Mouse (Mus musculus) lung, postnatal 0 days (tissue): ENCODE measurements around the gene Hist1h2br. TPM values are rescaled to one million over a fixed set of nuclear protein-coding genes. Genes with fewer than 3 reads are reported as not detected.
"Not testable (repeated sequence)": the region's sequence is repeated elsewhere in the genome, so short reads cannot be mapped to it uniquely, and the experiment has no call there.

Experiments used
- ATAC-seq: fragments of 200-750 bp; cut with Nextera tagmentation; 2 replicates; pipeline ENCODE4 v1.8.0; 2017; ENCODE audit warnings: moderate library complexity
- DNase-seq: peaks from one replicate; pipeline ENCODE4 v3.0.0-alpha.2; 2016; ENCODE audit warnings: low spot score
- H3K27ac ChIP-seq: fragments of 300-500 bp; sonication (generic); 2 replicates; pipeline ENCODE4 v1.5.1; 2014; ENCODE audit warnings: antibody characterized with exemption, mild to moderate bottlenecking, low read length, mixed read lengths
- H3K27me3 ChIP-seq: fragments of 300-500 bp; sonication (generic); replicated peaks from 2 replicates; pipeline ENCODE4 v1.6.1; 2014; ENCODE audit warnings: low read length, mixed read lengths; ENCODE audit not compliant: insufficient read depth
- H3K36me3 ChIP-seq: fragments of 300-500 bp; sonication (generic); 2 replicates; pipeline ENCODE4 v1.6.1; 2014; ENCODE audit warnings: low read length, mixed read lengths; ENCODE audit not compliant: insufficient read depth
- H3K4me1 ChIP-seq: fragments of 300-500 bp; sonication (generic); 2 replicates; pipeline ENCODE4 v1.6.1; 2014; ENCODE audit warnings: antibody characterized with exemption, low read depth, low read length, mixed read lengths; ENCODE audit not compliant: insufficient read depth
- H3K4me2 ChIP-seq: fragments of 300-500 bp; sonication (generic); replicated peaks from 2 replicates; pipeline ENCODE4 v1.6.1; 2014; ENCODE audit warnings: low read depth, mild to moderate bottlenecking, low read length, moderate library complexity, mixed read lengths
- H3K4me3 ChIP-seq: fragments of 300-500 bp; sonication (generic); 2 replicates; pipeline ENCODE4 v1.5.1; 2014; ENCODE audit warnings: low read depth, low read length
- H3K9ac ChIP-seq: fragments of 300-500 bp; sonication (generic); replicated peaks from 2 replicates; pipeline ENCODE4 v1.6.1; 2014; ENCODE audit warnings: low read depth, mild to moderate bottlenecking
- H3K9me3 ChIP-seq: fragments of 300-500 bp; sonication (generic); 2 replicates; pipeline ENCODE4 v1.6.1; 2016; ENCODE audit warnings: low read length, mixed read lengths
- CTCF ChIP-seq: IDR thresholded peaks from 2 replicates; pipeline ENCODE4 v1.5.1; 2016; ENCODE audit warnings: antibody characterized with exemption, mild to moderate bottlenecking
- EP300 ChIP-seq: IDR thresholded peaks from 2 replicates; pipeline ENCODE4 v1.6.1; 2016; ENCODE audit warnings: antibody characterized with exemption, mild to moderate bottlenecking, control low read depth
- WGBS: fragments of 180-500 bp; shearing (Covaris S2); extraction: QIAGEN DNeasy Blood & Tissue Kit; methylation state at CpG from one replicate; pipeline ENCODE4 v1.1.7; 2014; 5-methylcytosine and 5-hydroxymethylcytosine counted together
- polyA plus RNA-seq: library from polyadenylated mRNA; unstranded; fragments of >200 nt; fragmentation: Nextera tagmentation; extraction: Ambion mirVana; gene quantifications from 2 replicates; pipeline ENCODE4 v1.2.1, GENCODE M21; 2015

Hist1h2br gene
- polyA plus RNA-seq, 1 experiment from 2014 or later, result 3.0 TPM

- no peak for TF ChIP-seq CTCF
- no peak for TF ChIP-seq EP300
- Histone ChIP-seq H3K27me3 (no peaks in the 10 kb centered on the region), H3K9ac (no peak overlapping the region), H3K9me3 (no peaks in the 10 kb centered on the region), H3K4me3 (no peak overlapping the region), H3K4me1 (no peaks in the 10 kb centered on the region), H3K36me3 (no peaks in the 10 kb centered on the region), H3K4me2 (no peak overlapping the region), H3K27ac (no peak overlapping the region)
- 45% methylated on average over 6 of the region's 6 CpGs for WGBS
- peak; percentile 3 for DNase-seq
- no peak for ATAC-seq
Observed at GRCm38 (mm10) chr13:21789925-21790324, 43.6 kb upstream of the Hist1h2br start.

- TF ChIP-seq CTCF, result no peak
- no peak for TF ChIP-seq EP300
- Histone ChIP-seq H3K27ac (no peak overlapping the region), H3K27me3 (no peaks in the 10 kb centered on the region), H3K4me1 (no peaks in the 10 kb centered on the region), H3K9me3 (no peaks in the 10 kb centered on the region), H3K36me3 (no peaks in the 10 kb centered on the region), H3K4me3 (peak overlapping the region; percentile 19), H3K9ac (no peak overlapping the region), H3K4me2 (peak overlapping the region; percentile 52)
- WGBS, result 9% methylated on average over 17 of the region's 18 CpGs
- no peak for ATAC-seq
- DNase-seq, result peak; percentile 15
Observed at GRCm38 (mm10) chr13:21790601-21791283, 42.8 kb upstream of the Hist1h2br start.

- Histone ChIP-seq H3K4me2 (no peak overlapping the region), H3K9ac (no peak overlapping the region), H3K36me3 (no peaks in the 10 kb centered on the region), H3K9me3 (no peaks in the 10 kb centered on the region), H3K27ac (no peak overlapping the region), H3K4me3 (no peak overlapping the region), H3K4me1 (no peaks in the 10 kb centered on the region), H3K27me3 (no peaks in the 10 kb centered on the region)
- DNase-seq (no peak), ATAC-seq (no peak)
- 91% methylated on average over 7 of the region's 7 CpGs for WGBS
- TF ChIP-seq EP300, result no peak
- no peak for TF ChIP-seq CTCF
Observed at GRCm38 (mm10) chr13:21795584-21795983, 38.0 kb upstream of the Hist1h2br start.

GRCm38 (mm10) chr13:21797163-21797562 lies 36.4 kb upstream of the Hist1h2br start:
- not testable (repeated sequence) for H3K9ac ChIP-seq, H3K27ac ChIP-seq, H3K36me3 ChIP-seq, H3K4me2 ChIP-seq, DNase-seq, H3K27me3 ChIP-seq, H3K4me1 ChIP-seq, H3K9me3 ChIP-seq, ATAC-seq, H3K4me3 ChIP-seq

- not testable (repeated sequence) for H3K27ac ChIP-seq, H3K9me3 ChIP-seq, H3K4me3 ChIP-seq, H3K27me3 ChIP-seq, H3K4me2 ChIP-seq, DNase-seq, H3K36me3 ChIP-seq, H3K4me1 ChIP-seq, H3K9ac ChIP-seq
- no CpG with 5 or more reads among the region's 4 CpGs for WGBS
- ATAC-seq, result peak; percentile 85
Observed at GRCm38 (mm10) chr13:21803058-21803457, 30.5 kb upstream of the Hist1h2br start.

- H3K4me3 ChIP-seq, H3K36me3 ChIP-seq, DNase-seq, H3K27me3 ChIP-seq, H3K9me3 ChIP-seq, H3K27ac ChIP-seq, H3K4me1 ChIP-seq, H3K9ac ChIP-seq, H3K4me2 ChIP-seq: not testable (repeated sequence)
- peak; percentile 96 for ATAC-seq
- no CpG with 5 or more reads among the region's 23 CpGs for WGBS
Observed at GRCm38 (mm10) chr13:21810073-21810472, 23.5 kb upstream of the Hist1h2br start, which contains the start of the genes Hist1h2bq and Hist1h2ao. Gene Hist1h2bq (minus strand): TSS chr13:21810197. Gene Hist1h2ao (plus strand): TSS chr13:21810465.

- not testable (repeated sequence) for DNase-seq, ATAC-seq, H3K27ac ChIP-seq, H3K4me2 ChIP-seq, H3K36me3 ChIP-seq, H3K27me3 ChIP-seq, H3K4me1 ChIP-seq, H3K4me3 ChIP-seq, H3K9me3 ChIP-seq, H3K9ac ChIP-seq
- no CpG with 5 or more reads among the region's 8 CpGs for WGBS
Observed at GRCm38 (mm10) chr13:21811074-21811473, 22.5 kb upstream of the Hist1h2br start.

- H3K27ac ChIP-seq, DNase-seq: not testable (repeated sequence)
Observed at GRCm38 (mm10) chr13:21811539-21811938, 22.0 kb upstream of the Hist1h2br start, which contains the start of gene Hist1h4m. Gene Hist1h4m (plus strand): TSS chr13:21811746.

GRCm38 (mm10) chr13:21812092-21812491 lies 21.5 kb upstream of the Hist1h2br start:
- H3K4me1 ChIP-seq, H3K9ac ChIP-seq, H3K9me3 ChIP-seq, H3K36me3 ChIP-seq, H3K4me3 ChIP-seq, H3K27me3 ChIP-seq, H3K4me2 ChIP-seq, DNase-seq, H3K27ac ChIP-seq: not testable (repeated sequence)
- ATAC-seq, result peak; percentile 49
- WGBS, result 2% methylated on average over 11 of the region's 14 CpGs

More at GRCm38 (mm10) chr13:21811539-21811938, 22.0 kb upstream of the Hist1h2br start, which contains the start of gene Hist1h4m:
- H3K27me3 ChIP-seq, H3K9me3 ChIP-seq, H3K4me3 ChIP-seq, H3K9ac ChIP-seq, H3K36me3 ChIP-seq, H3K4me2 ChIP-seq, H3K4me1 ChIP-seq: not testable (repeated sequence)
- peak; percentile 69 for ATAC-seq
- no CpG with 5 or more reads among the region's 24 CpGs for WGBS
